Mouse (Mus musculus) neural tube, embryonic 15.5 days (tissue): ENCODE measurements around the gene Cpeb2. TPM values are rescaled to one million over a fixed set of nuclear protein-coding genes. Genes with fewer than 3 reads are reported as not detected.
A peak's percentile ranks its signal among the peaks of the same experiment; 100 is the strongest.

Experiments used
- ATAC-seq: fragments of 200-750 bp; cut with Nextera tagmentation; 2 replicates; pipeline ENCODE4 v1.8.0; 2017; ENCODE audit warnings: mild to moderate bottlenecking, moderate TSS enrichment, moderate library complexity; ENCODE audit not compliant: low FRiP score
- H3K27ac ChIP-seq: fragments of 300-500 bp; sonication (generic); replicated peaks from 2 replicates; pipeline ENCODE4 v1.5.1; 2015; ENCODE audit warnings: mild to moderate bottlenecking, inconsistent platforms
- H3K27me3 ChIP-seq: fragments of 300-500 bp; sonication (generic); replicated peaks from 2 replicates; pipeline ENCODE4 v1.6.1; 2015; ENCODE audit warnings: inconsistent platforms
- H3K36me3 ChIP-seq: fragments of 300-500 bp; sonication (generic); 2 replicates; pipeline ENCODE4 v1.6.1; 2015; ENCODE audit warnings: inconsistent platforms
- H3K4me1 ChIP-seq: fragments of 300-500 bp; sonication (generic); 2 replicates; pipeline ENCODE4 v1.6.1; 2015; ENCODE audit warnings: inconsistent platforms
- H3K4me2 ChIP-seq: fragments of 300-500 bp; sonication (generic); 2 replicates; pipeline ENCODE4 v1.6.1; 2015; ENCODE audit warnings: inconsistent platforms, mild to moderate bottlenecking, moderate library complexity
- H3K4me3 ChIP-seq: fragments of 300-500 bp; sonication (generic); replicated peaks from 2 replicates; pipeline ENCODE4 v1.5.1; 2015; ENCODE audit warnings: mild to moderate bottlenecking, inconsistent platforms
- H3K9ac ChIP-seq: fragments of 300-500 bp; sonication (generic); replicated peaks from 2 replicates; pipeline ENCODE4 v1.6.1; 2015; ENCODE audit warnings: mild to moderate bottlenecking, inconsistent platforms
- H3K9me3 ChIP-seq: fragments of 300-500 bp; sonication (generic); replicated peaks from 2 replicates; pipeline ENCODE4 v1.6.1; 2016; ENCODE audit warnings: inconsistent platforms
- WGBS: fragments of 180-500 bp; shearing (Covaris S2); methylation state at CpG from one replicate; pipeline ENCODE4 v1.1.7; 2015; ENCODE audit warnings: mixed read lengths; 5-methylcytosine and 5-hydroxymethylcytosine counted together
- polyA plus RNA-seq: library from polyadenylated mRNA; unstranded; fragments of >200 nt; fragmentation: Nextera tagmentation; extraction: Ambion mirVana; gene quantifications from 2 replicates; pipeline ENCODE4 v1.2.1, GENCODE M21; 2015

Cpeb2 gene
- polyA plus RNA-seq, 1 experiment from 2014 or later = 15.6 TPM

GRCm38 (mm10) chr5:43337212-43337611, 104.2 kb downstream of the Cpeb2 start:
- H3K9ac ChIP-seq = no peak overlapping the region
- WGBS = 83% methylated on average over 1 of the region's 1 CpGs
- no peak for ATAC-seq
- no peak overlapping the region for H3K4me3 ChIP-seq
- no peak overlapping the region for H3K27ac ChIP-seq
- no peaks in the 10 kb centered on the region for H3K9me3 ChIP-seq
- H3K4me2 ChIP-seq = no peak overlapping the region
- no peaks in the 10 kb centered on the region for H3K36me3 ChIP-seq
- no peaks in the 10 kb centered on the region for H3K4me1 ChIP-seq
- H3K27me3 ChIP-seq = no peaks in the 10 kb centered on the region

- Histone ChIP-seq H3K27ac (no peak overlapping the region), H3K9ac (no peak overlapping the region), H3K36me3 (no peaks in the 10 kb centered on the region), H3K4me3 (no peak overlapping the region), H3K9me3 (no peaks in the 10 kb centered on the region), H3K4me2 (no peak overlapping the region), H3K4me1 (no peaks in the 10 kb centered on the region), H3K27me3 (no peaks in the 10 kb centered on the region)
- WGBS = 37% methylated on average over 10 of the region's 10 CpGs
- peak; percentile 72 for ATAC-seq
Observed at GRCm38 (mm10) chr5:43338771-43339475, 106.0 kb downstream of the Cpeb2 start.
